Mouse (Mus musculus) ES-Bruce4 (cell line): Measurements from ENCODE around the gene Isg20l2.

ENCODE experiments used
- EP300 ChIP-seq: IDR thresholded peaks from 2 replicates; pipeline ENCODE4 v1.6.1; 2011; ENCODE audit warnings: low read depth, low read length; ENCODE audit not compliant: insufficient read depth
- POLR2A ChIP-seq: IDR thresholded peaks from one replicate; pipeline ENCODE4 v1.8.1; 2011; ENCODE audit warnings: low read length; ENCODE audit not compliant: insufficient read depth

GRCm38 (mm10) chr3:87945781-87946540 lies 15.8 kb downstream of the Isg20l2 start:
- TF ChIP-seq POLR2A (no peak), EP300 (no peak)
